Mouse (Mus musculus) heart, embryonic 11.5 days (tissue): ENCODE data around the gene Setd2. TPM values are rescaled to one million over a fixed set of nuclear protein-coding genes. Genes with fewer than 3 reads are reported as not detected.

Experiments
- ATAC-seq: fragments of 200-750 bp; cut with Nextera tagmentation; replicated peaks from 2 replicates; pipeline ENCODE4 v1.8.0; 2017; ENCODE audit warnings: moderate library complexity; ENCODE audit not compliant: insufficient number of reproducible peaks, low FRiP score, low TSS enrichment
- H3K27ac ChIP-seq: fragments of 300-500 bp; sonication (generic); 2 replicates; pipeline ENCODE4 v1.5.1; 2014; ENCODE audit warnings: mild to moderate bottlenecking, low read depth, low read length
- H3K27me3 ChIP-seq: fragments of 300-500 bp; sonication (generic); 2 replicates; pipeline ENCODE4 v1.6.1; 2014; ENCODE audit warnings: mild to moderate bottlenecking, low read length, mixed read lengths; ENCODE audit not compliant: control insufficient read depth, insufficient read depth
- H3K36me3 ChIP-seq: fragments of 300-500 bp; sonication (generic); 2 replicates; pipeline ENCODE4 v1.6.1; 2014; ENCODE audit warnings: mild to moderate bottlenecking, low read length, moderate library complexity, mixed read lengths; ENCODE audit not compliant: control insufficient read depth, insufficient read depth
- H3K4me1 ChIP-seq: fragments of 300-500 bp; sonication (generic); 2 replicates; pipeline ENCODE4 v1.6.1; 2014; ENCODE audit warnings: low read length; ENCODE audit not compliant: control insufficient read depth, insufficient read depth
- H3K4me2 ChIP-seq: fragments of 300-500 bp; sonication (generic); 2 replicates; pipeline ENCODE4 v1.6.1; 2014; ENCODE audit warnings: mild to moderate bottlenecking, moderate library complexity
- H3K4me3 ChIP-seq: fragments of 300-500 bp; sonication (generic); 2 replicates; pipeline ENCODE4 v1.5.1; 2014; ENCODE audit warnings: low read depth, low read length
- H3K9ac ChIP-seq: fragments of 300-500 bp; sonication (generic); 2 replicates; pipeline ENCODE4 v1.6.1; 2014; ENCODE audit warnings: mild to moderate bottlenecking, low read depth, low read length, moderate library complexity
- H3K9me3 ChIP-seq: fragments of 300-500 bp; sonication (generic); replicated peaks from 2 replicates; pipeline ENCODE4 v1.6.1; 2016; ENCODE audit warnings: low read length; ENCODE audit not compliant: control insufficient read depth
- WGBS: fragments of 180-500 bp; shearing (Covaris S2); extraction: QIAGEN DNeasy Blood & Tissue Kit; methylation state at CpG from one replicate; pipeline ENCODE4 v1.1.7; 2014; ENCODE audit not compliant: insufficient replicate concordance; 5-methylcytosine and 5-hydroxymethylcytosine counted together
- polyA plus RNA-seq: library from polyadenylated mRNA; unstranded; fragments of >200 nt; fragmentation: Nextera tagmentation; extraction: Ambion mirVana; gene quantifications from 2 replicates; pipeline ENCODE4 v1.2.1, GENCODE M21; 2014

Setd2 gene
- polyA plus RNA-seq, 1 experiment from 2014 or later, result 39.0 TPM

GRCm38 (mm10) chr9:110654726-110655650 lies 122.6 kb downstream of the Setd2 start:
- Histone ChIP-seq H3K9ac (0 out of 2 replicates have a peak overlapping the region, but pooled peaks have one; percentile 6), H3K4me3 (no peak overlapping the region)

GRCm38 (mm10) chr9:110655651-110656007 lies 123.2 kb downstream of the Setd2 start:
- peak overlapping the region; percentile 88 for H3K27ac ChIP-seq
- peak overlapping the region; percentile 76 for H3K4me2 ChIP-seq
- peaks cover 13% of the 10 kb centered on the region for H3K27me3 ChIP-seq
- peak overlapping the region; percentile 69 for H3K4me3 ChIP-seq
- WGBS, result 80% methylated on average over 10 of the region's 10 CpGs
- H3K9me3 ChIP-seq, result no peaks in the 10 kb centered on the region
- H3K4me1 ChIP-seq, result peaks cover 44% of the 10 kb centered on the region
- no peak for ATAC-seq
- H3K36me3 ChIP-seq, result 0 out of 2 replicates have a peak, but pooled peaks cover 2% of the 10 kb centered on the region
- no peak overlapping the region for H3K9ac ChIP-seq

More at GRCm38 (mm10) chr9:110654726-110655650, 122.6 kb downstream of the Setd2 start:
- Histone ChIP-seq H3K27me3 (peaks cover 13% of the 10 kb centered on the region), H3K4me1 (peaks cover 44% of the 10 kb centered on the region), H3K9me3 (no peaks in the 10 kb centered on the region), H3K36me3 (0 out of 2 replicates have a peak, but pooled peaks cover 2% of the 10 kb centered on the region), H3K4me2 (peak overlapping the region; percentile 99), H3K27ac (peak overlapping the region; percentile 29; the same call in 1 of the 2 replicates)
- WGBS, result 85% methylated on average over 19 of the region's 19 CpGs
- no peak for ATAC-seq

GRCm38 (mm10) chr9:110656249-110657221 lies 124.1 kb downstream of the Setd2 start, which contains the start of gene Ccdc12:
Gene Ccdc12, plus strand, starts transcription at chr9:110656503.
- under 1% methylated on average over 52 of the region's 52 CpGs for WGBS
- Histone ChIP-seq H3K36me3 (0 out of 2 replicates have a peak, but pooled peaks cover 2% of the 10 kb centered on the region), H3K27me3 (peaks cover 13% of the 10 kb centered on the region), H3K9me3 (no peaks in the 10 kb centered on the region), H3K4me1 (peaks cover 46% of the 10 kb centered on the region), H3K9ac (peak within 1 kb of the TSS; percentile 88), H3K4me3 (peak within 1 kb of the TSS; percentile 69), H3K4me2 (peak within 1 kb of the TSS; percentile 76), H3K27ac (peak within 1 kb of the TSS; percentile 88)
- ATAC-seq, result peak; percentile 89

DNA sequence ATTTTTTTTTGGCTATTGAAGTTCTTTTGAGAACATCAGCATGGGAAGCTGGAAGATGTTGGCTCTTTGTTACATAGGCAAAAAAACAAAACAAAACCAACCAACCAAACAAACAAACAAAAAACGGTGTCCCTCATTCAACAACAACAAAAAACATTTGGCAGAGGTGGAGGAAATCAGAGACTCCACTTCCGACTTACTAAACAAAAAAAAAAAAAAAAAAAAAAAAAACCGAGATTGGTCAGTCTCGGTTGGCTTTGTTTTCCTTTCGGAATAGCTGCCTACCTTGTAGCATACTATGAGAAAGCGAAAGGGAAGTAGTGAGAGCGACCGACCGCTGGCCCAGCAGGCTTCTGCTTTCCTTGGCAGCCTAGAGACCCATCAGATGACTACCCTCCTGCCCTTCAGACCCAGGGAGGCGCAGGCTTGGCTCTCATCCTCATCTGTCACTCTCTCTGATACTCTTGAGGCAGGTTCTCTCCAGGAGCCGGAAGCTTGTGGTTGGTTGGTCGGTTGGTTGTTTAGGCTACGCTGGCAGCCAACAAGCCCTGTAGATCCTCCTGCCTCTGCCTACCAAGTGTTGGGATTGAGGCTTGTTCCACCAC lies 125.2 kb downstream of the Setd2 start:
- ATAC-seq, result no peak
- H3K9me3 ChIP-seq, result no peaks in the 10 kb centered on the region
- peak overlapping the region; percentile 69 for H3K4me3 ChIP-seq
- H3K27ac ChIP-seq, result no peak overlapping the region; the same call in 1 of the 2 replicates
- H3K4me1 ChIP-seq, result peaks cover 36% of the 10 kb centered on the region
- peak overlapping the region; percentile 88 for H3K9ac ChIP-seq
- H3K4me2 ChIP-seq, result peak overlapping the region; percentile 76
- H3K36me3 ChIP-seq, result 0 out of 2 replicates have a peak, but pooled peaks cover 2% of the 10 kb centered on the region
- peaks cover 9% of the 10 kb centered on the region; the same call in 1 of the 2 replicates for H3K27me3 ChIP-seq
- 72% methylated on average over 13 of the region's 13 CpGs for WGBS

GRCm38 (mm10) chr9:110659521-110659920 lies 127.1 kb downstream of the Setd2 start:
- ATAC-seq, result no peak
- Histone ChIP-seq H3K4me3 (no peak overlapping the region), H3K9me3 (no peaks in the 10 kb centered on the region), H3K27me3 (no peaks in the 10 kb centered on the region), H3K36me3 (0 out of 2 replicates have a peak, but pooled peaks cover 2% of the 10 kb centered on the region), H3K4me2 (no peak overlapping the region), H3K9ac (no peak overlapping the region), H3K27ac (no peak overlapping the region), H3K4me1 (peaks cover 24% of the 10 kb centered on the region)
- 89% methylated on average over 12 of the region's 12 CpGs for WGBS

- WGBS, result 81% methylated on average over 2 of the region's 2 CpGs
- Histone ChIP-seq H3K27me3 (no peaks in the 10 kb centered on the region), H3K36me3 (0 out of 2 replicates have a peak, but pooled peaks cover 2% of the 10 kb centered on the region), H3K27ac (no peak overlapping the region), H3K9ac (no peak overlapping the region), H3K4me3 (no peak overlapping the region), H3K4me2 (no peak overlapping the region), H3K9me3 (no peaks in the 10 kb centered on the region), H3K4me1 (peaks cover 23% of the 10 kb centered on the region)
- ATAC-seq, result no peak
Measured at GRCm38 (mm10) chr9:110660208-110660607, 127.8 kb downstream of the Setd2 start.

- Histone ChIP-seq H3K27ac (no peak overlapping the region), H3K9me3 (no peaks in the 10 kb centered on the region), H3K4me3 (no peak overlapping the region), H3K36me3 (0 out of 2 replicates have a peak, but pooled peaks cover 2% of the 10 kb centered on the region), H3K9ac (no peak overlapping the region), H3K4me1 (peaks cover 23% of the 10 kb centered on the region), H3K27me3 (no peaks in the 10 kb centered on the region), H3K4me2 (no peak overlapping the region)
- no peak for ATAC-seq
- 61% methylated on average over 7 of the region's 7 CpGs for WGBS
Measured at GRCm38 (mm10) chr9:110660856-110661612, 128.6 kb downstream of the Setd2 start.
